Mouse (Mus musculus) kidney, postnatal 0 days (tissue): Measurements from ENCODE around the gene Ggcx. TPM values are rescaled to one million over a fixed set of nuclear protein-coding genes. Genes with fewer than 3 reads are reported as not detected.
"Not testable (repeated sequence)": the region's sequence is repeated elsewhere in the genome, so short reads cannot be mapped to it uniquely, and the experiment has no call there.

ENCODE experiments used
- ATAC-seq: fragments of 200-750 bp; cut with Nextera tagmentation; replicated peaks from 2 replicates; pipeline ENCODE4 v1.8.0; 2017; ENCODE audit warnings: low read depth, moderate number of reproducible peaks, moderate TSS enrichment, moderate library complexity; ENCODE audit not compliant: low FRiP score
- DNase-seq: peaks from one replicate; pipeline ENCODE4 v3.0.0-alpha.2; 2016; ENCODE audit warnings: low spot score
- H3K27ac ChIP-seq: fragments of 300-500 bp; sonication (generic); 2 replicates; pipeline ENCODE4 v1.5.1; 2014; ENCODE audit warnings: mild to moderate bottlenecking
- H3K27me3 ChIP-seq: fragments of 300-500 bp; sonication (generic); 2 replicates; pipeline ENCODE4 v1.6.1; 2014; ENCODE audit warnings: low read length, mixed read lengths; ENCODE audit not compliant: insufficient read depth
- H3K36me3 ChIP-seq: fragments of 300-500 bp; sonication (generic); 2 replicates; pipeline ENCODE4 v1.6.1; 2014; ENCODE audit warnings: low read length, mixed read lengths; ENCODE audit not compliant: insufficient read depth
- H3K4me1 ChIP-seq: fragments of 300-500 bp; sonication (generic); replicated peaks from 2 replicates; pipeline ENCODE4 v1.6.1; 2014; ENCODE audit warnings: antibody characterized with exemption, low read length, mixed read lengths; ENCODE audit not compliant: insufficient read depth
- H3K4me2 ChIP-seq: fragments of 300-500 bp; sonication (generic); 2 replicates; pipeline ENCODE4 v1.6.1; 2014; ENCODE audit warnings: mild to moderate bottlenecking, low read length, moderate library complexity, mixed read lengths
- H3K4me3 ChIP-seq: fragments of 300-500 bp; sonication (generic); replicated peaks from 2 replicates; pipeline ENCODE4 v1.5.1; 2014; ENCODE audit warnings: low read depth, low read length
- H3K9ac ChIP-seq: fragments of 300-500 bp; sonication (generic); 2 replicates; pipeline ENCODE4 v1.6.1; 2014; ENCODE audit warnings: low read depth, low read length
- H3K9me3 ChIP-seq: fragments of 300-500 bp; sonication (generic); replicated peaks from 2 replicates; pipeline ENCODE4 v1.6.1; 2016; ENCODE audit warnings: low read length, inconsistent platforms, mixed read lengths
- CTCF ChIP-seq: IDR thresholded peaks from 2 replicates; pipeline ENCODE4 v1.5.1; 2016; ENCODE audit warnings: antibody characterized with exemption, low read depth, mild to moderate bottlenecking, moderate library complexity
- WGBS: fragments of 180-500 bp; shearing (Covaris S2); extraction: QIAGEN DNeasy Blood & Tissue Kit; methylation state at CpG from one replicate; pipeline ENCODE4 v1.1.7; 2014; 5-methylcytosine and 5-hydroxymethylcytosine counted together
- polyA plus RNA-seq: library from polyadenylated mRNA; unstranded; fragments of >200 nt; fragmentation: Nextera tagmentation; extraction: Ambion mirVana; gene quantifications from 2 replicates; pipeline ENCODE4 v1.2.1, GENCODE M21; 2015

The Ggcx gene
- polyA plus RNA-seq, 1 experiment from 2014 or later: 19.1 TPM

DNA sequence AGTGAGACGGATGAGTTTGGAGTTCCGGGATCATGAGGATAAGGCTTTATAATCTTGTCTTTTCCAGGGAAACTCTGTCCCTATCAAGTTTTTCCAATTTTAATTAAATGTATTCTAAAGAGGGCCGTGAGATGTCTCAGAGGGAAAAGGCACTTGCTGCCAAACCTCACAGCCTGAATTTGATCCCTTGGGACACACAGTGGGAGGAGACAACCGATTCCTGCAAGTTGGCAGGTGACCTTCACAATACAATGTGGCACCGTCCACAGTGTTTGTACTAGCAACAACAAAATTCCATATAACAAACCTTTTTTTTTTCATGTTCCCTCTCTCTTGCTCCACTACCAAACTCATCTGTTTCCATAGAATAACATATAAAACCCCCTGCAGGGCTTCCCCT lies 44.8 kb downstream of the Ggcx start:
- H3K9ac ChIP-seq: no peak overlapping the region
- H3K27ac ChIP-seq: no peak overlapping the region
- no peak overlapping the region for H3K4me3 ChIP-seq
- 37% methylated on average over 5 of the region's 5 CpGs for WGBS
- TF ChIP-seq CTCF: no peak
- 0 out of 2 replicates have a peak, but pooled peaks cover 5% of the 10 kb centered on the region for H3K4me1 ChIP-seq
- ATAC-seq (no peak), DNase-seq (no peak)
- no peak overlapping the region for H3K4me2 ChIP-seq
- H3K9me3 ChIP-seq: no peaks in the 10 kb centered on the region
- no peaks in the 10 kb centered on the region for H3K27me3 ChIP-seq
- H3K36me3 ChIP-seq: no peaks in the 10 kb centered on the region

DNA sequence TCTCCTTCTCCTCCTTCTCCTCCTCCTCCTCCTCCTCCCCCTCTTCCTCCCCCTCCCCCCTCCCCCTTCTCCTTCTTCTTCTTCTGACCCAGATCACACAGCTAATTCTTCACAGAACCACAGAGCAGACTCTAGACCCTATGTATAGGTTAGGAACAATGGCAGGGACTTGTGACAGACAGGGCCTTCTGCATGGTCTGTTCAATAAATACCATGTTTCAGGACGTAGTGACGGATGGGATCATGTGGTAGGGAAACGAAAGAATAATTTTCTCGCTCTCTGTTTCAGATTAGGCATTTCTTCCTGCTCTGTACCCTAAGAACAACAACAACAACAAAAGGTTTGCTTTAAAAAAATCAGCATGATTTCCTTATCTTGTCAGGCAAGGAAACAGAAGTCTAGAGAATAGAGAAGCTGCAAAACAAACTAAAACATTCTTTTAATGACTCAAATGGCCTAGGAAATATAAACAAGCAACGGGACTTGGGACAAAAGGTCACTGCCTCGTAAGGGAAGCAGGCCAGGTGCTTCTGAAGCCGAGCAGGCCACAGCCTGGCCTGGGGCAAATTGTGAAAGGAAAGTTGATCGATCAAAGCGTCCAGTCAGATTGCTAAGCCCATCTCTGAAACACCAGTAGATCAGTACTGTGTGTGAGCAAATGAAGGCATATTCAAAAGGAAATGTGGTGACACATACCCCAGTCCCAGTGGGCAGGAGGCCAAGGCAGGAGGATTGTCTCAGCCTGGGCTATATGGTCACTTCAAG lies 46.1 kb downstream of the Ggcx start:
- WGBS: 38% methylated on average over 9 of the region's 9 CpGs
- peak; percentile 25 for DNase-seq

DNA sequence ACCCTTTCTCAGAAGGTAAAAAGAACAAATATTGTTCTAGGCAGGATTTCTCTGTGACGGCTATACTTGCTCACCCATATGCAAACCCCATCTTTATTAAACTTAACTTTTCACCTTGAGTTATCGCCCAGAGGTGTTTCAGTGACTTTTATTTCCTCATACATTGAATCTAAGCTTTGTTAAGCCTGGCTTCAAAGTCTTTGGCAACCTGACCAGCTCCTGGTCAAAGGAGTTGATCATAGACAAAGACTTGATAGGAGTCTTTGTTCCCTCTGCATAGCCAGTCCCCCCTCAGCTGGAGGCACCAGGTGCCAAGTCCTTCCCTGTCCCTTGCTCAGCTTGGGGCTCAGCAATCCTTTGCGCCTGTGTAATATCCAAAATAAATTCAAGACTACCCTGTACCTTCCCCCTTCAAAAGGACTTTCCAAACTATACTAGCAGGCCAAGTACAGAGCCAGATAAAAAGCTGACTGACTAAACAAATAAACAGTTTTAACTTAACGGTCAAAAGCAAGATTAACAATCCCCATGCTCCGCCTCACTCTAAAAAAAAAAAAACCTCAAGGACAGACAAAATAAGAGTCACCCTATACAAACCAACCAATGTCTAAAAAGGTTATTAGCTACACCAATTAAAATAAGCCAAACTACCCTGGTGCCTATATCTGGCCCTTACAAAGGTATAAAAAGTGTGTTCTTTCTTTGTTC lies 48.6 kb downstream of the Ggcx start:
- H3K36me3 ChIP-seq, H3K9ac ChIP-seq, H3K4me2 ChIP-seq, H3K27ac ChIP-seq, H3K9me3 ChIP-seq, ATAC-seq, DNase-seq, H3K4me3 ChIP-seq, H3K27me3 ChIP-seq, H3K4me1 ChIP-seq: not testable (repeated sequence)
- 76% methylated on average over 5 of the region's 5 CpGs for WGBS

More for the DNA sequence above, 46.1 kb downstream of the Ggcx start:
- H3K4me3 ChIP-seq: no peak overlapping the region
- 0 out of 2 replicates have a peak, but pooled peaks cover 5% of the 10 kb centered on the region for H3K4me1 ChIP-seq
- H3K36me3 ChIP-seq: no peaks in the 10 kb centered on the region
- no peak for TF ChIP-seq CTCF
- no peaks in the 10 kb centered on the region for H3K27me3 ChIP-seq
- no peak overlapping the region for H3K9ac ChIP-seq
- H3K27ac ChIP-seq: peak overlapping the region; percentile 50
- ATAC-seq: no peak
- H3K9me3 ChIP-seq: no peaks in the 10 kb centered on the region
- no peak overlapping the region for H3K4me2 ChIP-seq

GRCm38 (mm10) chr6:72465361-72466157 lies 51.5 kb downstream of the Ggcx start:
- H3K9ac ChIP-seq: no peak overlapping the region
- ATAC-seq (peak; percentile 80), DNase-seq (peak; percentile 35)
- no peak for TF ChIP-seq CTCF
- H3K27ac ChIP-seq: peak overlapping the region; percentile 10; the same call in 1 of the 2 replicates
- no peaks in the 10 kb centered on the region for H3K27me3 ChIP-seq
- no peaks in the 10 kb centered on the region for H3K4me1 ChIP-seq
- H3K4me2 ChIP-seq: no peak overlapping the region
- no peaks in the 10 kb centered on the region for H3K9me3 ChIP-seq
- H3K4me3 ChIP-seq: no peak overlapping the region
- WGBS: 29% methylated on average over 8 of the region's 8 CpGs
- no peaks in the 10 kb centered on the region for H3K36me3 ChIP-seq

- Histone ChIP-seq H3K27ac (peak overlapping the region; percentile 10; the same call in 1 of the 2 replicates), H3K27me3 (no peaks in the 10 kb centered on the region), H3K4me3 (no peak overlapping the region), H3K9ac (no peak overlapping the region), H3K4me2 (no peak overlapping the region), H3K9me3 (no peaks in the 10 kb centered on the region), H3K36me3 (no peaks in the 10 kb centered on the region), H3K4me1 (no peaks in the 10 kb centered on the region)
- WGBS: 63% methylated on average over 4 of the region's 4 CpGs
- no peak for TF ChIP-seq CTCF
- no peak for ATAC-seq
- no peak for DNase-seq
These were observed 52.1 kb downstream of the Ggcx start for GRCm38 (mm10) chr6:72466171-72466570.
